Mouse (Mus musculus) hindbrain, embryonic 11.5 days (tissue): ENCODE measurements around the gene Tmtc4. TPM values are rescaled to one million over a fixed set of nuclear protein-coding genes. Genes with fewer than 3 reads are reported as not detected.

Experiments
- ATAC-seq: fragments of 200-750 bp; cut with Nextera tagmentation; 2 replicates; pipeline ENCODE4 v1.8.0; 2017; ENCODE audit warnings: mild to moderate bottlenecking, moderate TSS enrichment, moderate library complexity; ENCODE audit not compliant: low FRiP score
- DNase-seq: peaks from one replicate; pipeline ENCODE4 v3.0.0-alpha.2; 2015; ENCODE audit warnings: low spot score
- H3K27ac ChIP-seq: fragments of 300-500 bp; sonication (generic); 2 replicates; pipeline ENCODE4 v1.5.1; 2014; ENCODE audit warnings: mild to moderate bottlenecking, low read depth, low read length
- H3K27me3 ChIP-seq: fragments of 300-500 bp; sonication (generic); 2 replicates; pipeline ENCODE4 v1.6.1; 2014; ENCODE audit warnings: mild to moderate bottlenecking, low read length, moderate library complexity, mixed read lengths; ENCODE audit not compliant: control insufficient read depth, insufficient read depth
- H3K36me3 ChIP-seq: fragments of 300-500 bp; sonication (generic); 2 replicates; pipeline ENCODE4 v1.6.1; 2014; ENCODE audit warnings: mild to moderate bottlenecking, low read length, moderate library complexity, mixed read lengths; ENCODE audit not compliant: control insufficient read depth, insufficient read depth
- H3K4me1 ChIP-seq: fragments of 300-500 bp; sonication (generic); replicated peaks from 2 replicates; pipeline ENCODE4 v1.6.1; 2014; ENCODE audit warnings: low read length, mixed read lengths; ENCODE audit not compliant: control insufficient read depth, insufficient read depth
- H3K4me2 ChIP-seq: fragments of 300-500 bp; sonication (generic); replicated peaks from 2 replicates; pipeline ENCODE4 v1.6.1; 2014; ENCODE audit warnings: mild to moderate bottlenecking, low read depth, low read length
- H3K4me3 ChIP-seq: fragments of 300-500 bp; sonication (generic); 2 replicates; pipeline ENCODE4 v1.5.1; 2014; ENCODE audit warnings: low read depth, low read length
- H3K9ac ChIP-seq: fragments of 300-500 bp; sonication (generic); 2 replicates; pipeline ENCODE4 v1.6.1; 2014; ENCODE audit warnings: low read depth, low read length
- H3K9me3 ChIP-seq: fragments of 300-500 bp; sonication (generic); 2 replicates; pipeline ENCODE4 v1.6.1; 2016; ENCODE audit warnings: low read length; ENCODE audit not compliant: control insufficient read depth
- WGBS: fragments of 180-500 bp; shearing (Covaris S2); extraction: QIAGEN DNeasy Blood & Tissue Kit; methylation state at CpG from one replicate; pipeline ENCODE4 v1.1.7; 2014; 5-methylcytosine and 5-hydroxymethylcytosine counted together
- polyA plus RNA-seq: library from polyadenylated mRNA; unstranded; fragments of >200 nt; fragmentation: Nextera tagmentation; extraction: Ambion mirVana; gene quantifications from 2 replicates; pipeline ENCODE4 v1.2.1, GENCODE M21; 2014

The Tmtc4 gene
- polyA plus RNA-seq, 1 experiment from 2014 or later: 40.0 TPM

DNA sequence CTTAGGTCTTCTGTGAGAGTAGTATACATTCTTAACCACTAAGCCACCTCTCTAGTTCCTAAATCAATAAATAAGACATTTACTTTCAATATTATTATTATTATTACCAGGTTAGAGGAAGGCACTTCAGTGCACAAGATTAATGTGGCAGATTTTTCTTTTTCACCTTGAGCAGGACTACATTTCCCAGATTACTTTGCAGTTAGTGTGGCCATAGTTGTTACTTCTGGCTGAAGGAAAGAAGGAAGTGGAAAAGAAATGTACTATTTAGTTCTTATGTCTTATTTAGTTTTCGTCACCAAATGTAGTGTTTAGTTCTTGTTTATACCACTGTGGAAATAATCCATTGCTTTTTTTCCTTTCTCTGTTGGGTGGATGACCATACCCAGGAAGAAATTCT is 19.9 kb upstream of the Tmtc4 start:
- Histone ChIP-seq H3K4me3 (no peak overlapping the region), H3K36me3 (no peaks in the 10 kb centered on the region), H3K27me3 (no peaks in the 10 kb centered on the region), H3K9me3 (no peaks in the 10 kb centered on the region), H3K4me1 (no peaks in the 10 kb centered on the region), H3K9ac (no peak overlapping the region), H3K27ac (no peak overlapping the region), H3K4me2 (no peak overlapping the region)
- 95% methylated on average over 1 of the region's 1 CpGs for WGBS
- no peak for DNase-seq
- no peak for ATAC-seq

DNA sequence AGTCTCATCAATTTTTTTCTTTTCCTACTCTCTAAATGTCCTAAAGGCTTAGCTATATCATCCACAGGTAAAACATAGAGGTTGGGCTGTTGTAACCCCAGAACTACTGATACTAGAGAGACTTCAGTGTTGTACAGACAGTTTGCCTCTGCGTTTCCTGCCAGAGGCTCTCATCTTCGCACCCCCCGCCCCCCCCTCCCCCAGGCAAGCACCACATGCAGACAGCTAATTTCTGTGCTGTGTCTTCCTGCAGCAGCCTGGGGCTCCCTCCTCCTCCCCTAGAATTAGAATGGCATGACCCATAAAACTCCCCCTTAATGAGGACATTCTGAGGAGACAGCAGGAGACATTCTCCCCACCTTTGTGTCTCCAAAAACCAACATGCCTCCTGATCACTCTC is 17.6 kb upstream of the Tmtc4 start:
- no peaks in the 10 kb centered on the region for H3K9me3 ChIP-seq
- no peak overlapping the region for H3K27ac ChIP-seq
- H3K36me3 ChIP-seq: no peaks in the 10 kb centered on the region
- no peaks in the 10 kb centered on the region for H3K4me1 ChIP-seq
- WGBS: 50% methylated on average over 3 of the region's 3 CpGs
- no peaks in the 10 kb centered on the region for H3K27me3 ChIP-seq
- no peak overlapping the region for H3K4me2 ChIP-seq
- H3K4me3 ChIP-seq: no peak overlapping the region
- DNase-seq: no peak
- ATAC-seq: no peak
- H3K9ac ChIP-seq: no peak overlapping the region

GRCm38 (mm10) chr14:122997465-122997864 is 13.6 kb upstream of the Tmtc4 start:
- H3K9ac ChIP-seq: no peak overlapping the region
- H3K9me3 ChIP-seq: no peaks in the 10 kb centered on the region
- H3K36me3 ChIP-seq: no peaks in the 10 kb centered on the region
- WGBS: 82% methylated on average over 1 of the region's 1 CpGs
- ATAC-seq (no peak), DNase-seq (no peak)
- no peaks in the 10 kb centered on the region for H3K4me1 ChIP-seq
- H3K27ac ChIP-seq: no peak overlapping the region
- H3K27me3 ChIP-seq: no peaks in the 10 kb centered on the region
- H3K4me3 ChIP-seq: no peak overlapping the region
- no peak overlapping the region for H3K4me2 ChIP-seq

GRCm38 (mm10) chr14:122993935-122994334 is 10.1 kb upstream of the Tmtc4 start:
- Histone ChIP-seq H3K27ac (no peak overlapping the region), H3K9ac (no peak overlapping the region), H3K4me3 (no peak overlapping the region), H3K9me3 (no peaks in the 10 kb centered on the region), H3K4me2 (no peak overlapping the region), H3K36me3 (no peaks in the 10 kb centered on the region), H3K27me3 (no peaks in the 10 kb centered on the region), H3K4me1 (no peaks in the 10 kb centered on the region)
- 89% methylated on average over 2 of the region's 2 CpGs for WGBS
- no peak for DNase-seq
- no peak for ATAC-seq

DNA sequence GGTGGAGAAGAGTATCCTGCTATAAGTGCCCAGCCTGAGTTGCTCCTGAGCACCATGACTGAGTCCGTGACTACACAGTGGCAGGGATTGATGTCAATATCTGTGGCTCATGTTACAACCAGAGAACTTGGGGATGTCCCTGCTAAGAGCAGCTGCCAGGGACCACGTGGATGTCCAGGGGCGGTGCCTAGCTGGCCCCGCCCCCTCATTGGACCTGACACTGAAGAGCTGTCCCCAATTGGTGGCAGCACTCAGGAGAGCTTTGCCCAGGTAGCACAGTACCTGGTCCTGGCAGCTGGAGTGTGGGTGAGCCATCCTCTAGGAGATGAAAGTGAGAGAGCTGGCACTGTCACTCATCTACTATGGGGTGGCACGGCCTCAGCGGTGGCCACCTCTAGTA is 9.1 kb upstream of the Tmtc4 start:
- WGBS: 66% methylated on average over 6 of the region's 6 CpGs
- Histone ChIP-seq H3K9ac (no peak overlapping the region), H3K4me2 (no peak overlapping the region), H3K36me3 (no peaks in the 10 kb centered on the region), H3K27ac (no peak overlapping the region), H3K4me3 (no peak overlapping the region), H3K27me3 (no peaks in the 10 kb centered on the region), H3K9me3 (no peaks in the 10 kb centered on the region), H3K4me1 (no peaks in the 10 kb centered on the region)
- DNase-seq (no peak), ATAC-seq (no peak)

DNA sequence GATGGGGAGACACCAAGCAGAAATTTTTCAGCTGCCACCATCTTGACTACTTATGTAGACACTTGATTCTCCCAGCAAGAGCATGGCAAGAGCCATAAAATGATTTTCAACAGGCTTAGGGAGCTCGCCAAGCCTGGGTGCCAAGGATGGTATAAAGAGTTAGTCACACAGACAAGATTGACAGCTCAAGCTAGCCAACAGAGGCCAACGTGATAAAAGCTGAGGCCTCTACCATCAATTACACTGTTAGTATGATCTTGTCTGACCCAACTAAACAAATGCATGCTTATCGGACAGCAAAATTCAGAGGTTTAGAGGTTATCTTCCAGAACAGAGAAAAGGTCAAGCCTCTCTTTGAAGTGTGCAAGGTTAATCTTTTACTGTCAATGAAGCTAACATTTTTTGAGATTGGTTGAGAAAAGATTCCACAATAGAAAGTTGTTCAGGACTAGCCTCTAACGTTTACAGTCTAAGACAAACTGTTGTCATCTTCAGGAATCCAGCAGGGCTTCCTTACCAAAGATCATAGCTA is 6.8 kb upstream of the Tmtc4 start:
- DNase-seq: no peak
- H3K9me3 ChIP-seq: no peaks in the 10 kb centered on the region
- no peak overlapping the region for H3K4me2 ChIP-seq
- H3K9ac ChIP-seq: no peak overlapping the region
- ATAC-seq: no peak
- H3K4me3 ChIP-seq: no peak overlapping the region
- H3K36me3 ChIP-seq: no peaks in the 10 kb centered on the region
- 76% methylated on average over 4 of the region's 4 CpGs for WGBS
- no peak overlapping the region for H3K27ac ChIP-seq
- H3K4me1 ChIP-seq: no peaks in the 10 kb centered on the region
- H3K27me3 ChIP-seq: no peaks in the 10 kb centered on the region

GRCm38 (mm10) chr14:122986404-122986803 is 2.6 kb upstream of the Tmtc4 start:
- no peak for DNase-seq
- Histone ChIP-seq H3K36me3 (no peaks in the 10 kb centered on the region), H3K27ac (no peak overlapping the region), H3K9ac (no peak overlapping the region), H3K4me1 (peaks cover 7% of the 10 kb centered on the region), H3K27me3 (no peaks in the 10 kb centered on the region), H3K4me3 (no peak overlapping the region), H3K4me2 (no peak overlapping the region), H3K9me3 (no peaks in the 10 kb centered on the region)
- WGBS: 78% methylated on average over 2 of the region's 2 CpGs
- ATAC-seq: no peak

DNA sequence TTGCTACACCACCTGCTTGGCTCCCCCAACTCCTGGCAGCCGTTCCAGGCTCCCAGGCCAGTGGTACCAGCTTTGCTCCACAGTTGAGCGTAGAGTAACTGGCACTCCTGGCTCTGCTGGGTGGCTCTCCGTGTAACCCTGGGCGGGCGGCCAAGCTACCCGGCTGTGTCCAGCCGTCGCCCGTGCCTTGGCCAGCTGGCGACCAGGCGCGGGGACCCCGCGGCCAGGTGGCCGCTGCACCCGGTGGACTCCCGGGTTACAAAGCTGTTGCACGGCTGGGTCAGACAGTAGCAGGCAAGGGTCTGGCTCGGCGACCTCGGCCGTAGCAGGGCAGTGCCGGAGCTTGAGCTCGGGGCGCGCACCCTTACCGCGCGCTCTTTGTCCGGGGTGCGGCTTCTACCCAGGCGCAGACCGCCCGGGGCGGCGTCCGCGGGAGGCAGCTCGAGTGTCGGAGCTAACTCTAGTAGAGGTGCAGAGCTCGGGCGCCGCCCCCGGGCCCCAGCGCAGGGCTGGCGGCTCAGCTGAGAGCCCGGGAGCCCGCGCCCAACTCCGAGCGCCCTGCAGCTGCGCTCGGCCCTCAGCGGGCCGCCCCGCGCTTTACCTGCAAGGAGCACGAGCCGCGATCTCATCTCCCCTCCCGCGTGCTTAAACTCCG is 1.1 kb downstream of the Tmtc4 start:
- no peaks in the 10 kb centered on the region for H3K36me3 ChIP-seq
- H3K9ac ChIP-seq: peak overlapping the region; percentile 82
- H3K27me3 ChIP-seq: no peaks in the 10 kb centered on the region
- H3K9me3 ChIP-seq: no peaks in the 10 kb centered on the region
- peaks cover 7% of the 10 kb centered on the region for H3K4me1 ChIP-seq
- peak; percentile 87 for ATAC-seq
- DNase-seq: no peak
- H3K4me2 ChIP-seq: peak overlapping the region; percentile 85
- H3K27ac ChIP-seq: peak overlapping the region; percentile 88
- under 1% methylated on average over 63 of the region's 63 CpGs for WGBS
- H3K4me3 ChIP-seq: peak overlapping the region; percentile 87

DNA sequence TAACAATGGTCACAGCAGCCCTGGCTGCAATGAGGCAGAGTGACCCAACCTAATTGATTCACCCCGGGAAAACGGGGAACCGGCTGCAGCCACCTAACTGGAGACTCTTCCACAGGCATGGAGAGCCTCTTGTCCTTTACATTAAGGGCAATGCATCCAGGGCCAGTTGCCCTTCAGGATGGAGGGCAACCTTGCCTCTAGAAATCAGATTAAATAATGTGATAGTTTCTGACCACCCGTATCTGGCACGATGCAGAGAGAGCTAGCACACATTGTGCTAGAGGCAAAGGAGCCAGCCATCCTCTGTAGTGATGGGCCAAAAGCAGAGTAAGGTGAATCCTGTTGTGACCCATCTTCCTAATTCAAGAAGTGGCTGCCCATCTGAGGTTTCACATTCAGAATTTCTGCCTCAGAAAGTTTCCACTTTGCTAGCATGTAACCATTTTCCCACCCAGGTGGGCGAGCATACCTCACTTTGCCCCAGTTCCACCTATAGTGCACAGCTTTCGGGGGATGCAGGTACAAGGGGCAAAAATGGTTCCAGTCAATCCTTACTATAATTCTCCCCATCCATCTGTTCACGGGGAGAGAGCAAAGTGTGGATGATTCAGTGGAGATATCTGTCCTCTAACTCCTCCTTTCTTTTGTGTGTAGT is 1.9 kb downstream of the Tmtc4 start:
- 35% methylated on average over 8 of the region's 8 CpGs for WGBS

More for the DNA sequence above, 1.9 kb downstream of the Tmtc4 start:
- ATAC-seq (no peak), DNase-seq (peak; percentile 33)
- no peaks in the 10 kb centered on the region for H3K36me3 ChIP-seq
- no peak overlapping the region for H3K27ac ChIP-seq
- H3K27me3 ChIP-seq: no peaks in the 10 kb centered on the region
- H3K9me3 ChIP-seq: no peaks in the 10 kb centered on the region
- H3K4me3 ChIP-seq: peak overlapping the region; percentile 87
- H3K9ac ChIP-seq: peak overlapping the region; percentile 82
- H3K4me1 ChIP-seq: peaks cover 7% of the 10 kb centered on the region
- H3K4me2 ChIP-seq: peak overlapping the region; percentile 85
